In the genomic region with DNA sequence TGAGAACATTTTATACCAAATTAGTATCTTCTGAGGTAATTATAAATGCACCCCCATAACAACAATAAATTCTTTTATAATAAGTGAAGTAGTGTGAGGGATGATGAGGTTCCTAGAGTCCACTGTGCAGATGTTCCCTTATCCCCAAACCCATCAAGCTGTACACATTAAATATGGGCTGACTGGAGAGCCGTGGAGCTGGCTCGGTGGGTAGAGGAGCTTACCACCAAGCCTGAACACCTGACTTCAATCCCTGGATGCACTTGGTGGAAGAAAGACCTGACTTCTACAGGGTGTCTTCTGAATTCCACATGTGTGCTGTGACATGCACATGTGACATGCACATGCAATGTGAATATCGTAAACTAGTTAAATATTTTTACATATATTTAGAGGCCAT, we compare ENCODE assay signal across 31 mouse cellular contexts.
"Had no signal": no experiment of that assay in that cellular context is flagged by ENCODE, and none has a peak within 500 bp of the region (broad histone marks: within the 10 kb centered on the region; RNA-seq: fewer than 3 reads in every experiment).

No protein-coding gene starts in this region.

- H3K4me2 ChIP-seq: limb, embryonic 12.5 days; limb, embryonic 13.5 days; limb, embryonic 15.5 days; liver, embryonic 11.5 days; liver, embryonic 12.5 days; liver, embryonic 13.5 days; liver, embryonic 15.5 days; lung, embryonic 14.5 days; lung, embryonic 15.5 days; midbrain, embryonic 12.5 days; midbrain, embryonic 15.5 days; neural tube, embryonic 12.5 days had no signal

- H3K27me3 ChIP-seq: limb, embryonic 12.5 days; limb, embryonic 13.5 days; limb, embryonic 15.5 days; liver, embryonic 12.5 days; liver, embryonic 13.5 days; liver, embryonic 15.5 days; lung, embryonic 15.5 days; megakaryocyte, embryonic 14.5 days; midbrain, embryonic 12.5 days; midbrain, embryonic 15.5 days; neural tube, embryonic 12.5 days had no signal

- H3K36me3 ChIP-seq: limb, embryonic 10.5 days; limb, embryonic 12.5 days; limb, embryonic 15.5 days; liver, embryonic 12.5 days; liver, embryonic 15.5 days; lung, embryonic 15.5 days; midbrain, embryonic 10.5 days; midbrain, embryonic 12.5 days; midbrain, embryonic 15.5 days; neural tube, embryonic 12.5 days had no signal

- ATAC-seq: liver, embryonic 12.5 days; liver, postnatal 0 days; lung, postnatal 0 days; midbrain, embryonic 15.5 days; midbrain, embryonic 16.5 days had no signal

- H3K9ac ChIP-seq: limb, embryonic 12.5 days; limb, embryonic 13.5 days; limb, embryonic 15.5 days; liver, embryonic 12.5 days; liver, embryonic 13.5 days; liver, embryonic 14.5 days; liver, embryonic 15.5 days; liver, postnatal 0 days; lung, embryonic 14.5 days; lung, embryonic 15.5 days; midbrain, embryonic 12.5 days; midbrain, embryonic 15.5 days; neural tube, embryonic 12.5 days had no signal

- H3K9me3 ChIP-seq: limb, embryonic 10.5 days; limb, embryonic 12.5 days; limb, embryonic 13.5 days; limb, embryonic 15.5 days; liver, embryonic 13.5 days; liver, embryonic 15.5 days; lung, embryonic 15.5 days; midbrain, embryonic 12.5 days; midbrain, embryonic 15.5 days; neural tube, embryonic 12.5 days had no signal

- H3K27ac ChIP-seq: left cerebral cortex, adult 2 months; limb, embryonic 10.5 days; limb, embryonic 12.5 days; limb, embryonic 13.5 days; limb, embryonic 15.5 days; liver, embryonic 12.5 days; liver, embryonic 13.5 days; liver, embryonic 14.5 days; liver, embryonic 15.5 days; lung, embryonic 15.5 days; macrophage; midbrain, embryonic 10.5 days; midbrain, embryonic 12.5 days; midbrain, embryonic 15.5 days; neural tube, embryonic 12.5 days had no signal

- H3K4me1 ChIP-seq: limb, embryonic 12.5 days; limb, embryonic 15.5 days; liver, embryonic 12.5 days; liver, embryonic 13.5 days; liver, embryonic 15.5 days; lung, embryonic 15.5 days; midbrain, embryonic 10.5 days; midbrain, embryonic 12.5 days; neural tube, embryonic 12.5 days had no signal

- DNase-seq: left cerebral cortex, postnatal 4 days; liver; liver, embryonic 13.5 days; liver, postnatal 0 days; lung, adult 18-20 months; lung, adult 2 months; lung, embryonic 14.5 days; lung, postnatal 10 days; lung, postnatal 14 days; lung, postnatal 36 days; lung, postnatal 4 days; midbrain, embryonic 14.5 days had no signal

- H3K4me3 ChIP-seq: left cerebral cortex, adult 2 months; limb, embryonic 10.5 days; limb, embryonic 12.5 days; limb, embryonic 13.5 days; limb, embryonic 15.5 days; liver, embryonic 12.5 days; liver, embryonic 13.5 days; liver, embryonic 15.5 days; lung, embryonic 15.5 days; megakaryocyte, embryonic 14.5 days; midbrain, embryonic 10.5 days; midbrain, embryonic 12.5 days; midbrain, embryonic 15.5 days; myocyte; neural tube, embryonic 12.5 days had no signal
